Mouse (Mus musculus) cerebellum, adult 11-12 months (tissue): ENCODE data around the gene Cemip2.

ENCODE experiments used
- DNase-seq: peaks from one replicate; pipeline ENCODE4 v3.0.0; 2022

Cemip2 gene

DNA sequence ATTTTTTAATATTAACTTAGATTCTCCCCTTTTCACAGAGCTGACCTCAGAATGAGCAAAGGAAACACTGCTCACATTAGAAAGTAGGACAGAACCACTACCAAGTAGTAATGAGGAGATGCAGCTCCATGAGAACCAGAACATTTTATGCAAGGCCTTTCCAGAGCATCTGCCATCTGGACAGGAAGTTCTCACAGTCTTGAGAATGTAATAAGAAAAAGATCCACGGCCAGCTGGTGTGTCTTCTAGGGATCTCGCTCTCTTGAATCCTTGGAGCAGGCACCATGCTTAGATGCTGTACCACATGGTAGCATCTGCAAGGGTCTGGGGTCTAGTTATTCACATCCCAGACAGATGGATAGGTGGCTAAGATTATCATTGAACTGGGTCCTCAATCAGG lies 90.3 kb downstream of the Cemip2 start:
- no peak for DNase-seq

DNA sequence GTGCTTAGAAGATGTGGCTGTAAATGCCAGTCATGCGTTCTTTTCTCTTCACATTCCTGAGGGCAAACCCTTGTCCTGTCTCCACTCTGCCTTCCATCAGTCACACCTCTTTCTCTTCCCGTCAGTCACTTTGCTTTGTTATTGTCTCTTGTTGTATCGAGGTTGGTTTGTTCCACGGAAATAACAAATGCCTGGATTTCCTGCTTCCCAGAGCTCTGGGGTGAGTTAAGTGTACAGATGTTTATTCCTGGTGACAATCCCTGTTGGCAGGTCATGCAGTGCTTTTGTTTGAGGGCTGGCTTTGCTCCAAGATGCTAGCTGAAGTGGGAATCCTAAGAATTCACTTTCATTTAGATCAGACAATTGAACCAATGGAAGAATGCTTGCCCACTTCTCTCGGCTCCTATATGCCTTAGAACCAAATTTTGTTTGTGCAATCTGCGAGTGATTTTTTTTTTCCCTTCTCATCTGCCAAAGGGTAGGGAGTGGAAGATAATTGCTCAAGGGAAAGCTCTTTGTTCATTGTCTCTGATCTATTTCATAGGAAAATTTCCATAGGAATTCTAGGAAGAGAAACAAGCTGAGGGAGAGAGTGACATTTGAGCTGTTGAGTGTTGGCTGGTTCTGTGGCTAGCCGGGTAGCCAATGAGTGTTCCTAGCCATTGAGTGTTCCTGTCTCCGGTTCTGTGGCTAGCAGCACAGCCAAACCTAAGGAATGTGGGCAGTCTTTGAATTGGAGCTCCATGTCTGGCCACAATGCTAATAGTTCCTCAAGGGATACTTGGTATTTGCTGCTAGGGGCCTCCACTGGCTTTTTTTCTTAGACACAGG lies 104.2 kb downstream of the Cemip2 start:
- no peak for DNase-seq

GRCm38 (mm10) chr19:21883053-21883452 lies 104.9 kb downstream of the Cemip2 start:
- no peak for DNase-seq

DNA sequence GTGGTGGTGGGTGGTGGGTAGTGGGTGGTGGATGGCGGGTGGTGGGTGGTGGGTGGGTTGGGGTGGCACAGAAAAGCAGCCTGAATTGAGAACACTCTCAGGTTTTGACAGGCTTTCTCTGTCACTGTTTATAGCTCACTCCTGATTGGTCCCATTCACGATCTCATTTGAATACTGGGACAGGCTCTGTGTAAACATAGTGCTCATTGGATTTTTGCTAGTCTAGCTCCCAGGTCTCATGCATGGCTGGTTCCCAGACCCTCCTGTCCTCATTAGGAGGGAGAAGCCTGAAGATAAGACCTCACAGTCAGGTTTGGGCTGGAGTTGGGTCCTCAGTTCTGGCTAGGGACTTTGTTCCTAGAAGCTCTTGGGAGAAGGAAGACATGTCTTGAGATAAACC lies 105.8 kb downstream of the Cemip2 start:
- DNase-seq: no peak

GRCm38 (mm10) chr19:21884385-21884784 lies 106.2 kb downstream of the Cemip2 start:
- peak; percentile 55 for DNase-seq

DNA sequence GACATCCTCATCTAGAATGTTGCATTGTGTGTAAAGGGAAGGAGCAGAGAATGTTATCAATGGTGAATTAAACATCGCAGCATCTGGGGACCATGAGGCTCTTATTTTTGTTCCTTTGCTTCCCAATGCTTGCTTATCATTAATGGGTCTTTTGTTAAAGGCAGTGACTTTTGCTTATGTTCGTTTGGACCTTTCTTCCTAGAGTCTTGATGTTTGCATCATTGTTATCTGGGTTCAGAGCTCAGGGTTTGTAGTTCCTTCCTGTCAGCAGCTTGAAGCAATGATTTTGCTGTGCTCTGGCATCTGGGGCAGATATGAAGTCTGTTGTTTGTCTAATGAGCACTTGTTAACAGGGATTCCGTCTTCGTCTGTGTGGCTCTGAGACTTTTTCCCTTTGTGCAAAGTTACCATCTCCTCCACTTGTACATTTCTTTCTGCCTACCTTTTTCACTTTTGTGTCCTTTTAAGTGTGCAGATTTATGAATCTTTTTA lies 108.1 kb downstream of the Cemip2 start:
- DNase-seq: no peak

GRCm38 (mm10) chr19:21890699-21891098 lies 112.6 kb downstream of the Cemip2 start:
- no peak for DNase-seq

DNA sequence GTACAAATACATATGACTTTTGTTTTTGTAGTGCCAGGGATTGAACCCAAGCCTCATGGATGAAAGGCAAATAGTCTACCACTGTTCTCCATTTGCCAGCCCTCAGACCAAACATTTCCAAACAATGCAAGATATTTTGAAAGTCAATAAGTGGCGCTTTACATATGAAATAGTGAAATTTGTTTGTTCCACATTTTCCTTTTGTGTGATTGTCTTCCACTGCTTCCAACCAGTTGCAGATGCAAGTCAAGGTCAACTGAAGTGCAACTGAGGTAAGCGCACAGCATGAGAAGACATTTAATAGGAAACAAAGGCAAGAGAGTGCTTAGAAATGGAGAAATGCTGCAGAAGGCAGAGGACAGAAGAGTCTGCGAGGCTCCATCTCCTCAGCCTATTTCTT lies 116.7 kb downstream of the Cemip2 start:
- no peak for DNase-seq

DNA sequence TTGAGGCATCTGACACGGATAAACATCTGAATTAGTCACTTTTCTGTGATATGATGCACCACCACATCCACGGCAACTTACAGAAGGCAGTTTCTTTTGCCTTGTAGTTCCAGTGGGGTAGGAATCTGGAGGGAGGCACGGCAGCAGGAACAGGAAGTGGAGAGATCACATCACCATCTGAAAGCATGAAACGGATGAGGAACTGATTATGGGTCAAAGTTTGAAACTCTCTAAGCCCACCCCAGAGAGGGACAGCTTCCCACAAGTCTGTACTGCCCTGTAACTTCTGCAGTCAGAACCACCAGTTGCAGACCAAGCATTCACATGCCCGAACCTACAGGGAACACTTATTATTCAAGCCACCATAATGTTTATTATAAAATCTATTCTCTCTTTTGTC lies 117.4 kb downstream of the Cemip2 start:
- DNase-seq: no peak

DNA sequence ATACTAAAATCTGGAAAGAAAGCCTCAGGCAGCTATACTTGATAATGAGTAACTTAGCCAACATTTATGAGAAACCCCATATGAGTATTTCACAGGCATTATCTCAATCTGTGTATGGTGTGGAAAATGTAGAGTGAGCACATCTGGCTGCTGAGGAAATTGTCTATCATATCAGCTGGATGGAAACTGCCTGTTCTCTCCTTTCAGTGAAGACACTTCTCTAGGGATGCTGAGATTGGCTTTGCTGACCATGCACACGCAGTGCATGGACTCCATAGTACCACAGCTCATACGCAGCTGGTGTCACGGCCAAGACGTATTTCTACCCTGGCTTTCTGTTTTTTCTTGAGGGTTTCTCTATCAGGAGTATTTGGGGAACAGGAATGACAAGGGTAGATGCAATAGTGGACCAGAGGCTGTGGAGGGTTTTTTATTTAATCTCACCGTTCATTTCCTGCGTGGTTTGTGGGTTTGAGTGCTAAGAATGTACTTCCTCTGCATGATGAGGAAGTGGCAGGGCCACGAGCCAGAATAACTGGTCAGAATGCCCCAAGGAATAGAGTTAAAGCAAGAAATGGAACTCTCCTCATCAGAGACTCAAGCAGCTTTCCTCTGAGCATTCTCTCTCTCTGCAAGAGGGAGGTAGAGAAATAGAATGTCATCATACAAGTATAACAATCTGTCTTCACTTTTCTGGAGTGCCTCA lies 119.1 kb downstream of the Cemip2 start:
- no peak for DNase-seq

GRCm38 (mm10) chr19:21898015-21898939 lies 120.1 kb downstream of the Cemip2 start:
- DNase-seq: no peak
